Mouse (Mus musculus) kidney, postnatal 0 days (tissue): ENCODE measurements around the gene Hes2. TPM values are rescaled to one million over a fixed set of nuclear protein-coding genes. Genes with fewer than 3 reads are reported as not detected.

Experiments
- ATAC-seq: fragments of 200-750 bp; cut with Nextera tagmentation; replicated peaks from 2 replicates; pipeline ENCODE4 v1.8.0; 2017; ENCODE audit warnings: low read depth, moderate number of reproducible peaks, moderate TSS enrichment, moderate library complexity; ENCODE audit not compliant: low FRiP score
- DNase-seq: peaks from one replicate; pipeline ENCODE4 v3.0.0-alpha.2; 2016; ENCODE audit warnings: low spot score
- H3K27ac ChIP-seq: fragments of 300-500 bp; sonication (generic); 2 replicates; pipeline ENCODE4 v1.5.1; 2014; ENCODE audit warnings: mild to moderate bottlenecking
- H3K27me3 ChIP-seq: fragments of 300-500 bp; sonication (generic); 2 replicates; pipeline ENCODE4 v1.6.1; 2014; ENCODE audit warnings: low read length, mixed read lengths; ENCODE audit not compliant: insufficient read depth
- H3K36me3 ChIP-seq: fragments of 300-500 bp; sonication (generic); 2 replicates; pipeline ENCODE4 v1.6.1; 2014; ENCODE audit warnings: low read length, mixed read lengths; ENCODE audit not compliant: insufficient read depth
- H3K4me1 ChIP-seq: fragments of 300-500 bp; sonication (generic); replicated peaks from 2 replicates; pipeline ENCODE4 v1.6.1; 2014; ENCODE audit warnings: antibody characterized with exemption, low read length, mixed read lengths; ENCODE audit not compliant: insufficient read depth
- H3K4me2 ChIP-seq: fragments of 300-500 bp; sonication (generic); 2 replicates; pipeline ENCODE4 v1.6.1; 2014; ENCODE audit warnings: mild to moderate bottlenecking, low read length, moderate library complexity, mixed read lengths
- H3K4me3 ChIP-seq: fragments of 300-500 bp; sonication (generic); replicated peaks from 2 replicates; pipeline ENCODE4 v1.5.1; 2014; ENCODE audit warnings: low read depth, low read length
- H3K9ac ChIP-seq: fragments of 300-500 bp; sonication (generic); 2 replicates; pipeline ENCODE4 v1.6.1; 2014; ENCODE audit warnings: low read depth, low read length
- H3K9me3 ChIP-seq: fragments of 300-500 bp; sonication (generic); replicated peaks from 2 replicates; pipeline ENCODE4 v1.6.1; 2016; ENCODE audit warnings: low read length, inconsistent platforms, mixed read lengths
- CTCF ChIP-seq: IDR thresholded peaks from 2 replicates; pipeline ENCODE4 v1.5.1; 2016; ENCODE audit warnings: antibody characterized with exemption, low read depth, mild to moderate bottlenecking, moderate library complexity
- WGBS: fragments of 180-500 bp; shearing (Covaris S2); extraction: QIAGEN DNeasy Blood & Tissue Kit; methylation state at CpG from one replicate; pipeline ENCODE4 v1.1.7; 2014; 5-methylcytosine and 5-hydroxymethylcytosine counted together
- polyA plus RNA-seq: library from polyadenylated mRNA; unstranded; fragments of >200 nt; fragmentation: Nextera tagmentation; extraction: Ambion mirVana; gene quantifications from 2 replicates; pipeline ENCODE4 v1.2.1, GENCODE M21; 2015

The Hes2 gene
- polyA plus RNA-seq, 1 experiment from 2014 or later, result 0.41 TPM

DNA sequence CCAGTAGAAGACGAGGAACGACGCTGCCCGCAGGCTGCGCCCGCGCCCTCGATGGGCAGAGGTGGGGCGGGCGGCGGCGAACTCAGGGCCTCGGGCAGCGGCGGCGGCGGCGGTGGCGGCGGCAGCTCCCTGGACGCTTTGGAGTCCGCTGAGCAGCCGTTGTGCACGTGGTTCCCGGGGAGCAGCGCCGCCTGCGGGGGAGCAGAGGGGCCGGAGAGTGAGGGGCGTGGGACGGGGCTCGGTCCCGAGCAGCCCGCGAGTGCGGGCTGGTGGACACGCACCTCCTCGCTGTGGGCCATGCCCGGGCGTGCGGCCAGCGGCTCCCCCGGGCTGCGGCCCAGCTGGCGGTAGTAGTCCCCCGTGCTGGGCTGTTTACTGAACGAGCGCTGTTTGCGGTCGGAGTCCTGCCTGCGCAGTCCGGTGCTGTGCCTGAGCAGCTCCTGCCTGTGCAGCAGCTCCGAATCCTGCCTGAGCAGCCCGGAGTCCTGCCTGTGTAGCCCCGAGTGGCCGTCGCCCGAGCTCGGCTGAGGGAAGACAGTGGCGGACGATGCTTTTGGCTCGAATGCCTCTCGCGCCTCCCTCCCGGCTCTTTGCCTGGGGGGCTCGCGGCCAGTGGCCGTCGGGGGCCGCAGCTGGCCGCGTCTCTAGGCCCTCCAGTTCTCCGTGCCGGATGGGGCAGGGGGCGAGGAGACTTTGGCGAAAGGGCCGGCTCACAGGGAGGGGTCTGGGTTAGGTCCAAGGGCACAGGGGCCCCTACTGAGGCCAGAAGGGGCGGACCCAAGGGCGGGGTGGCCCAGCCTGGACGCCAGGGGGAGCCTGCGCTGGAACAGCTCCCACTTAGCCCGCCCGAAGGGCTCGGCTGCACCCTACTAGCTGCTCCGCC lies 27.7 kb upstream of the Hes2 start:
- no peaks in the 10 kb centered on the region for H3K36me3 ChIP-seq
- peak overlapping the region; percentile 66 for H3K4me2 ChIP-seq
- peaks cover 27% of the 10 kb centered on the region; the same call in 1 of the 2 replicates for H3K4me1 ChIP-seq
- peak; percentile 57 for TF ChIP-seq CTCF
- H3K27me3 ChIP-seq, result peaks cover 28% of the 10 kb centered on the region
- under 1% methylated on average over 64 of the region's 85 CpGs for WGBS
- peak overlapping the region; percentile 53 for H3K9ac ChIP-seq
- H3K9me3 ChIP-seq, result no peaks in the 10 kb centered on the region
- peak overlapping the region; percentile 37 for H3K4me3 ChIP-seq
- DNase-seq (peak; percentile 71), ATAC-seq (peak; percentile 58)
- H3K27ac ChIP-seq, result peak overlapping the region; percentile 84

DNA sequence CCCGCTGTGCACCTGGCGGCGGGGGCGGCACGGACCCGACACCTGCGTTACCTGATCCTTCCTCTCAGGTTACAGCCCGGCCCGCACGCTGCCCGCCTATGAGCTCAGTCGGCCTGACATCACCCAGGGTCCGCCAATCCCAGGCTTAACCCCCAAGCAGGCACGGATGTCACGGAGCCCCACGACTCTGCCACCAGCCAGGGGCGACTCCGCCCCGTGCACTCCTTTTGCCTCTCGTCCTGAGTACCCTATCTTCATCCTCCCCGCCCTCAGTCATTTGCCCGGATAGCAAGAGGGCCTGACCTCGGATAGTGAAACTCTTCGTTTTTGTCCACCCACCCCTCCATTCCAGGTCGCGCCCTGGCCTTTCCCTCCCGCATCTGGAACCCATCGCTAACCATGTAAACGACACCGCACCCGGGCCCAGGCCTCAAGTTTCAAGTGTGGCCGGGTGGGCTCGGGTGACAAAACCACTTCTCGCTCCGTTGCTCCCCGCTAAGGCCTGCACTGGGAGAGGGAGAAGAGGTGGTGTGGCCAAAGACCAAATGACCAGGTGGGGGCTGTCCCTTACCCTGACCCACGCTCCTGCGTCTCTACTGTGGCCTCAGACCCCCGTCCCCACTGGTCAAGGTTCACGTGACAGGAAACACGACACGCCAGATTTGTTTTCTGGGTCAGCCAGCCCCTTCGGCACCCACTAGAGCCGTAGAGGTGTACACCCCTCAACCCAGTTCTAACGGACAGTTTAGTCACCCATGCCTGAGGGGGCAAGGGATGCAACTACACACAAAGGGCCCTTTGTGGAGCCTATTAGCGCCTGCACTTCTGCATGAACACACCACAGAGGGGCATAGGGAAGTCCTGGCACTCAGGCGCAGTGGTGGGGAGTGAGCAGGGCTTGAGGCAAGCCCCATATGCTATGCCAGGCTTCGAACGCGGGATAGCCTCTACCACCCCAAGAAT lies 26.6 kb upstream of the Hes2 start:
- H3K36me3 ChIP-seq, result no peaks in the 10 kb centered on the region
- peak overlapping the region; percentile 66 for H3K4me2 ChIP-seq
- peak overlapping the region; percentile 53 for H3K9ac ChIP-seq
- H3K27ac ChIP-seq, result peak overlapping the region; percentile 84
- WGBS, result 6% methylated on average over 50 of the region's 50 CpGs
- no peaks in the 10 kb centered on the region for H3K9me3 ChIP-seq
- no peak for TF ChIP-seq CTCF
- peak overlapping the region; percentile 37 for H3K4me3 ChIP-seq
- DNase-seq, result peak; percentile 68
- H3K27me3 ChIP-seq, result peaks cover 28% of the 10 kb centered on the region
- peak; percentile 33 for ATAC-seq
- peaks cover 21% of the 10 kb centered on the region; the same call in 1 of the 2 replicates for H3K4me1 ChIP-seq

DNA sequence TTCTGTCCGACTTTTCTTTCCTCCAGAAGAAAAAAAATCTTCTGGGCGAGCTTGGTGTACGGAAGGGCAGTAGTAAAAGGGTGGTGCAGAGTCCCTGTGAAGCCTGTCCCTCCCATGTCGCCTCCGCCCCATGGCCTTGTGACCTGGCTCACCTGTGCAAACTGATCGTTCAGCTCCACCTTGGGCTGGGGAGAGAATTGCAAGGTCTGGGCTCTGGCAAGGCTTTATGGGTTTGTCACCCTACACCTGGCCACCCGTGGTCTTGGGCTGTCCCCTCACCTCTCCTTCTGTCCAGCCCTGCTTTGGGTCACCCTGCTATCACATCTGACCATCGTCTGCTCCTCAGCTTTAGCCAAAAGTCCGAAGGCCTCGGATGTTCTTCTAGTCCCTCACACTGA lies 25.9 kb upstream of the Hes2 start:
- DNase-seq (no peak), ATAC-seq (no peak)
- Histone ChIP-seq H3K4me2 (no peak overlapping the region), H3K4me1 (peaks cover 21% of the 10 kb centered on the region; the same call in 1 of the 2 replicates), H3K4me3 (no peak overlapping the region), H3K9ac (no peak overlapping the region), H3K36me3 (no peaks in the 10 kb centered on the region), H3K27me3 (peaks cover 22% of the 10 kb centered on the region), H3K27ac (peak overlapping the region; percentile 84; the same call in 1 of the 2 replicates), H3K9me3 (no peaks in the 10 kb centered on the region)
- 0 out of 2 replicates have a peak, but pooled peaks have one; percentile 4 for TF ChIP-seq CTCF
- 27% methylated on average over 10 of the region's 10 CpGs for WGBS

- no peak overlapping the region for H3K4me3 ChIP-seq
- H3K9ac ChIP-seq, result no peak overlapping the region
- no peak overlapping the region for H3K27ac ChIP-seq
- no peak for TF ChIP-seq CTCF
- ATAC-seq, result no peak
- no peaks in the 10 kb centered on the region for H3K36me3 ChIP-seq
- peaks cover 18% of the 10 kb centered on the region for H3K27me3 ChIP-seq
- DNase-seq, result no peak
- WGBS, result 47% methylated on average over 5 of the region's 5 CpGs
- no peak overlapping the region for H3K4me2 ChIP-seq
- no peaks in the 10 kb centered on the region for H3K9me3 ChIP-seq
- peaks cover 24% of the 10 kb centered on the region; the same call in 1 of the 2 replicates for H3K4me1 ChIP-seq
These were observed 25.5 kb upstream of the Hes2 start for GRCm38 (mm10) chr4:152133213-152133612.

- peaks cover 20% of the 10 kb centered on the region; the same call in 1 of the 2 replicates for H3K4me1 ChIP-seq
- no peak overlapping the region for H3K27ac ChIP-seq
- DNase-seq (peak; percentile 63), ATAC-seq (no peak)
- no peaks in the 10 kb centered on the region for H3K36me3 ChIP-seq
- no peak overlapping the region for H3K4me3 ChIP-seq
- H3K9ac ChIP-seq, result no peak overlapping the region
- no peaks in the 10 kb centered on the region for H3K9me3 ChIP-seq
- 0 out of 2 replicates have a peak, but pooled peaks cover 7% of the 10 kb centered on the region for H3K27me3 ChIP-seq
- peak; percentile 71 for TF ChIP-seq CTCF
- no peak overlapping the region for H3K4me2 ChIP-seq
These were observed 24.2 kb upstream of the Hes2 start for GRCm38 (mm10) chr4:152134507-152134906.

GRCm38 (mm10) chr4:152135363-152135762 lies 23.3 kb upstream of the Hes2 start:
- Histone ChIP-seq H3K4me1 (peaks cover 16% of the 10 kb centered on the region; the same call in 1 of the 2 replicates), H3K9ac (no peak overlapping the region), H3K9me3 (no peaks in the 10 kb centered on the region), H3K4me3 (no peak overlapping the region), H3K4me2 (no peak overlapping the region), H3K27ac (no peak overlapping the region), H3K27me3 (0 out of 2 replicates have a peak, but pooled peaks cover 6% of the 10 kb centered on the region), H3K36me3 (no peaks in the 10 kb centered on the region)
- no peak for ATAC-seq
- 83% methylated on average over 12 of the region's 12 CpGs for WGBS
- no peak for DNase-seq
- no peak for TF ChIP-seq CTCF
